Mouse (Mus musculus) right cerebral cortex, postnatal 25 days (tissue): ENCODE measurements around the gene Prl3c1.
"Not testable (repeated sequence)": the region's sequence is repeated elsewhere in the genome, so short reads cannot be mapped to it uniquely, and the experiment has no call there.

Experiments
- DNase-seq: peaks from one replicate; pipeline ENCODE4 v3.0.0; 2022

Gene Prl3c1

DNA sequence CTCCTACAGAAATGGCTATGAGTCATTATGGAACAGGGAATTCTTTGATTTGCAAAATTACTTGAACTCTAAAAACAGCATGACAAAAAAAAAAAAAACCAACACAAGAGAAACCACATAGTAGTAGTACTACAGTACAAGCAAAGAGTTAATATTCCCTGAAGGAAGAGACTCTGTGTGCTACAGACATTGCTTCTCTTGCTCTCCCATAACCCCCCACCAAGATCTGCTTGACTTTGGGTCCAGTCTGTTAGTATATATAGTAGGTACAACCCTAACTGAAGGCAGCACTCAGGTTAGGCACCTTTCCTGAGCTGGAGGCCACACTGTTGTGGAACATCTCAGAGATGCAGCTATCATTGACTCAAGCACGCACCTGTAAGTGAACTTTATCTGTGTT lies at the start of gene Prl3c1:
Gene Prl3c1, plus strand, starts transcription at position 301 of the 400 bp plus-strand sequence.
- no peak for DNase-seq

DNA sequence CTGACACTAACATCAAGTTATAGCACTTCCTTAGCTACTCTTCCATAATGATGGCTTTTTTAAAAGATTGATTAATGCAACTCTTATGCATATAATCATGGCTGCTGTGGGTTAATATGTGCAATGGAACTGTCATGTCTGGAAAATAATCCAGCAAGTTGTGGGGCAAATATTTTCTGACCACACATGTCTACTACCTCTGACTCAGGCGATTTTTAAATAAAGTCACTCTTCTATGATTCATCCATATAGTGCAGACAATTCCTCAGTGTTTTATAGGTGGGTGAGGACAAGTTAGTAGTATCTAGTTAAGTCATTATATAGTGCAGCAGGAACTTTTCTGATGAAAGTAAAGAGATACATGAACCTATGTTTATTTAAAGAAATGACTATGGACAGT lies 48.2 kb upstream of the Prl3c1 start:
- DNase-seq, result no peak

DNA sequence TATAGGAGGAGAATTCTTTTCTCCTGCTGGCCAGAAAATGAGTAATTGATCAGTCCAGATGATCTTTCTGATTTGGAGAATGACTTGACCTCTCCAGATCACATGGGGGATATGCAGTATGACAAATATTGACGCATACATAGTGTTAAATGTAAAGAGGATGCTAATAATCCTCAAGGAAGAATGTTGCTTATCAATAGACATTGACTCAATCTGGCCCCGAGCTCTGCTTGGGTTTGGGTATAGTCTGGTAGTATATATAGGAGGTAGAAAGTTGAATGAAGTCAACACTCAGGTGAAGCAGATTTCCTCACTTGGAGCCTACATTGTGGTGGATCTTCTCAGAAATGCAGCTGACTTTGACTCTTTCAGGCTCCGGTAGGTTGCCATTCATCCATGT lies 40.0 kb upstream of the Prl3c1 start, which contains the start of gene Prl3d3:
Gene Prl3d3, plus strand, starts transcription at position 301 of the 400 bp plus-strand sequence.
- not testable (repeated sequence) for DNase-seq

DNA sequence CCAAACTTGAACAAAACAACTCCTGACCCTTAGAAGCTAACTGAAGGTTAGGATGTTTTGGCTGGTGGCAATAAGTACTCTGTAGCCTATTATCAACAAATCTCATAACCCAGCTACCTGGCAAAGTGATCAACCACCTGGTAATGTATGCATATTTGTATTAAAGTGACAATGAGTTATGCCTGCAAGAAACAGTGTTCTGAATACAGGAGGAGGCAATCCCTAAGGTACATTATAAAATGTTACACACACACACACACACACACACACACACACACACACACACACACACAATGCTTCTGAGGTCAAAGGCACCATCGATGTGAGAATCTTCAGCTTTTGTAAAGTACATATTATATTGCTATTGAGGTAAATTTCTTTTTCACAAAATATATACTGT lies 45.1 kb downstream of the Prl3c1 start, which contains the start of gene Prl3b1:
Gene Prl3b1, plus strand, starts transcription at position 301 of the 400 bp plus-strand sequence.
- no peak for DNase-seq
